Mouse (Mus musculus): ENCODE measurements around the gene Ubl4b.

DNA sequence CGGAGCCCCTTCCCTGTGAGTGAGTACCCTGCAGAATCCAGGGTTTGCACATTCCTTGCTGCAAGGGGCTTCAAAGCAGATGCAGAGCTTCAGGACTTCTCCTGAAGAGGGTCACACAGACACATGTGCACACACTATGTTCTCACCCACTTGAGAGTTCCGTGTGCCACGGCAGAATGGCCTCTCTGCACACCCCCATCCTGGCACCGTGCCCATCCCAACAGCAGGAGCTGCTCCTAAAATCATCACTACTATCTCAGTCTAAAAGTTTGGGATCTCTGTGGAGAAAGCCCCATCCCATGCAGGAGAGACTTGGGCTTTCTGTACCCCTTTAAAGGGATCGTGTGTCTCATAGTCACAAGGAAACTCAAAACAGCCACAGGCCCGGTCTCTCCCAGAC, 31.6 kb upstream of the Ubl4b start:
- TF ChIP-seq POLR2A (IDR thresholded peaks at IDR 0.05; ENCODE audit: extremely low read depth, insufficient read depth, low read length) (no peak), CTCF (IDR thresholded peaks at IDR 0.05; ENCODE audit: extremely low read depth, insufficient read depth, low read length) (no peak)

Measured in cortical plate, adult 2 months (tissue).